In the genomic region with DNA sequence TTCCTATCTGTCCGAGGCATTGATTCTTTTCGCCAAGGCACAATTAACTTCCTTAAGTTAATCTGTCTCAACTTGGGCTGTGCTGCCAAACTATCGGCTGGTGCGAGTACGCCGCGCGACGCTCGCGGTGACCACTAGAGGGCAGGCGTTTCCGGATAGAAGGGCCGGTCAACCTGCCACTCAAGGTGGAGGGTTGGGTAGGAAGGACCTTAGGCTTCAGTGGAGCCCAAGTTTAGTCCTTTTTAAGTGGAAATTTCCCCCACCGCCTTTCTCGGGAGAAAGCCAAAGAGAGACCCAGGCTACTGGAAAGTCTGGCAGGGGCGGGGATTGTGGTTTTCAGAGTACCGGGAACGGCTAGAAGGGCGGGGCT, we compare ENCODE assay signal across 8 mouse cellular contexts. TPM values are rescaled to one million over a fixed set of nuclear protein-coding genes. Genes with fewer than 3 reads are reported as not detected.
DNase-seq lines count a peak whose midpoint lies in the region; ATAC-seq and TF ChIP-seq lines count a peak whose summit lies in the region.

No protein-coding gene starts in this region.

- peak; percentile 68 for ATAC-seq in G1E (ENCODE audit: extremely low read depth, insufficient number of reproducible peaks, low FRiP score, poor library complexity, severe bottlenecking)
- peak; percentile 27 for ATAC-seq in forebrain, embryonic 15.5 days (replicated peaks)
- ATAC-seq in lung, embryonic 16.5 days (ENCODE audit: low read depth) = peak; percentile 37

- TF ChIP-seq POLR2A in olfactory bulb, adult 2 months (IDR thresholded peaks at IDR 0.05; ENCODE audit: insufficient read depth, low read depth, low read length) = no peak

- peak overlapping the region; percentile 65 for H3K4me3 ChIP-seq in G1E (ENCODE audit: low read depth, low read length)
- H3K4me3 ChIP-seq in forebrain, embryonic 15.5 days = peak overlapping the region; percentile 50
- peak overlapping the region; percentile 53 for H3K4me3 ChIP-seq in lung, embryonic 16.5 days (ENCODE audit: low read length)
- peak overlapping the region; percentile 45 for H3K4me3 ChIP-seq in olfactory bulb, adult 2 months (ENCODE audit: insufficient read depth, low read depth, low read length)

- intact Hi-C loops in heart, postnatal 25 days (cut with DNase I) = no loop called here

- peak; percentile 89 for DNase-seq in G1E (ENCODE audit: low spot score)
- peak; percentile 81 for DNase-seq in cerebellum, adult 11 months
- DNase-seq in heart, postnatal 25 days (ENCODE audit: low spot score) = peak; percentile 76
- peak; percentile 73 to 90 for DNase-seq in layer of hippocampus, adult 18-20 months (ENCODE audit: low spot score in 2 of 2)
- peak; percentile 58 to 71 for DNase-seq in thymus, adult 18-20 months

- H3K27me3 ChIP-seq in G1E (ENCODE audit: insufficient read depth, low read length) = peaks cover 90% of the 10 kb centered on the region
- no peaks in the 10 kb centered on the region for H3K27me3 ChIP-seq in forebrain, embryonic 15.5 days
- no peaks in the 10 kb centered on the region for H3K27me3 ChIP-seq in lung, embryonic 16.5 days (ENCODE audit: control insufficient read depth, insufficient read depth, low read depth, low read length)

- H3K27ac ChIP-seq in forebrain, embryonic 15.5 days (replicated peaks) = peak overlapping the region; percentile 90
- peak overlapping the region; percentile 91 for H3K27ac ChIP-seq in lung, embryonic 16.5 days (ENCODE audit: low read length)
- H3K27ac ChIP-seq in olfactory bulb, adult 2 months (ENCODE audit: insufficient read depth, low read depth, low read length) = peak overlapping the region; percentile 43

- peak; percentile 94 for TF ChIP-seq CTCF in G1E (IDR thresholded peaks at IDR 0.05; ENCODE audit: low read depth, low read length)
- TF ChIP-seq CTCF in olfactory bulb, adult 2 months (IDR thresholded peaks at IDR 0.05; ENCODE audit: insufficient read depth, low read depth, low read length) = peak; percentile 97

- H3K4me2 ChIP-seq in forebrain, embryonic 15.5 days (replicated peaks) = peak overlapping the region; percentile 76
- peak overlapping the region; percentile 83 for H3K4me2 ChIP-seq in lung, embryonic 16.5 days (ENCODE audit: low read depth, low read length)

- H3K36me3 ChIP-seq in G1E (replicated peaks) = no peaks in the 10 kb centered on the region
- 0 out of 2 replicates have a peak, but pooled peaks cover 6% of the 10 kb centered on the region for H3K36me3 ChIP-seq in forebrain, embryonic 15.5 days
- H3K36me3 ChIP-seq in lung, embryonic 16.5 days (ENCODE audit: control insufficient read depth, insufficient read depth, low read length) = peaks cover 4% of the 10 kb centered on the region; the same call in 1 of the 2 replicates

- no peaks in the 10 kb centered on the region for H3K9me3 ChIP-seq in G1E (replicated peaks)
- no peaks in the 10 kb centered on the region for H3K9me3 ChIP-seq in forebrain, embryonic 15.5 days
- no peaks in the 10 kb centered on the region for H3K9me3 ChIP-seq in lung, embryonic 16.5 days (ENCODE audit: control insufficient read depth, low read length)

- H3K9ac ChIP-seq in forebrain, embryonic 15.5 days (replicated peaks) = peak overlapping the region; percentile 54
- peak overlapping the region; percentile 68 for H3K9ac ChIP-seq in lung, embryonic 16.5 days (ENCODE audit: low read length)

- peaks cover 39% of the 10 kb centered on the region for H3K4me1 ChIP-seq in G1E (ENCODE audit: insufficient read depth, low read depth, low read length)
- H3K4me1 ChIP-seq in forebrain, embryonic 15.5 days = peaks cover 57% of the 10 kb centered on the region
- H3K4me1 ChIP-seq in lung, embryonic 16.5 days (replicated peaks; ENCODE audit: control insufficient read depth, insufficient read depth, low read length) = peaks cover 21% of the 10 kb centered on the region
- H3K4me1 ChIP-seq in olfactory bulb, adult 2 months (ENCODE audit: control insufficient read depth, insufficient read depth, low read length) = peaks cover 48% of the 10 kb centered on the region

- under 1% methylated on average over 20 of the region's 20 CpGs for WGBS in forebrain, embryonic 15.5 days
- under 1% methylated on average over 20 of the region's 20 CpGs for WGBS in lung, embryonic 16.5 days
- 0% methylated on average over 20 of the region's 20 CpGs for WGBS in olfactory bulb, adult 2 months

RNA-seq across cellular contexts. Expression of a gene that starts 0.7 kb away (rescaled TPM):
- 0.34 TPM in 1 of 2 replicates, not detected in the other for total RNA-seq in G1E (2014; fragmentation: Nextera tagmentation)
- total RNA-seq in G1E (2017) = 0.06 and 0.16 TPM in 2 replicates
- not detected in 2 replicates for polyA plus RNA-seq in G1E (2012)
- 1.1 and 1.8 TPM in 2 replicates for polyA plus RNA-seq in forebrain, embryonic 15.5 days (2015; fragmentation: Nextera tagmentation; extraction: Ambion mirVana)
- total RNA-seq in heart, postnatal 25 days (2021) = under 1 TPM; 0.22 to 0.39 TPM
- total RNA-seq in layer of hippocampus, adult 18-20 months (2021) = under 1 TPM; 0.71 to 0.84 TPM
- polyA plus RNA-seq in lung, embryonic 16.5 days (2015; fragmentation: Nextera tagmentation; extraction: Ambion mirVana) = 151 and 162 TPM in 2 replicates
- not detected in 2 replicates for polyA plus RNA-seq in olfactory bulb, adult 2 months (2012; ENCODE audit: insufficient read depth, insufficient read length, low replicate concordance, missing spikeins)

RNA-seq across cellular contexts. Expression of a gene that starts 1.3 kb away (rescaled TPM):
- total RNA-seq in G1E (2014; fragmentation: Nextera tagmentation) = 42.6 and 54.5 TPM in 2 replicates
- 82.5 and 100 TPM in 2 replicates for total RNA-seq in G1E (2017)
- 311 and 404 TPM in 2 replicates for polyA plus RNA-seq in G1E (2012)
- 172 and 175 TPM in 2 replicates for polyA plus RNA-seq in forebrain, embryonic 15.5 days (2015; fragmentation: Nextera tagmentation; extraction: Ambion mirVana)
- total RNA-seq in heart, postnatal 25 days (2021) = 10 to 100 TPM; 62.3 to 62.6 TPM
- total RNA-seq in layer of hippocampus, adult 18-20 months (2021) = 10 to 100 TPM; 84.9 to 91.6 TPM
- 174 and 188 TPM in 2 replicates for polyA plus RNA-seq in lung, embryonic 16.5 days (2015; fragmentation: Nextera tagmentation; extraction: Ambion mirVana)
- not detected in 2 replicates for polyA plus RNA-seq in olfactory bulb, adult 2 months (2012; ENCODE audit: insufficient read depth, insufficient read length, low replicate concordance, missing spikeins)

RNA-seq across cellular contexts. Expression of a gene that starts 13.2 kb away (rescaled TPM):
- total RNA-seq in G1E (2014; fragmentation: Nextera tagmentation) (1.5 and 2.4 TPM in 2 replicates), G1E (2017) (3.1 and 3.4 TPM in 2 replicates)
- polyA plus RNA-seq in G1E (2012) = 0.49 and 0.67 TPM in 2 replicates
- polyA plus RNA-seq in forebrain, embryonic 15.5 days (2015; fragmentation: Nextera tagmentation; extraction: Ambion mirVana) = 67.0 and 68.3 TPM in 2 replicates
- 1 to 10 TPM; 6.1 to 7.2 TPM for total RNA-seq in heart, postnatal 25 days (2021)
- 10 to 100 TPM; 30.5 to 30.7 TPM for total RNA-seq in layer of hippocampus, adult 18-20 months (2021)
- polyA plus RNA-seq in lung, embryonic 16.5 days (2015; fragmentation: Nextera tagmentation; extraction: Ambion mirVana) = 57.7 and 65.4 TPM in 2 replicates
- polyA plus RNA-seq in olfactory bulb, adult 2 months (2012; ENCODE audit: insufficient read depth, insufficient read length, low replicate concordance, missing spikeins) = not detected in 2 replicates

RNA-seq across cellular contexts. Expression of a gene that starts 17.6 kb away (rescaled TPM):
- total RNA-seq in G1E (2014; fragmentation: Nextera tagmentation) (105 and 132 TPM in 2 replicates), G1E (2017) (86.4 and 106 TPM in 2 replicates)
- polyA plus RNA-seq in G1E (2012) = 145 and 167 TPM in 2 replicates
- polyA plus RNA-seq in forebrain, embryonic 15.5 days (2015; fragmentation: Nextera tagmentation; extraction: Ambion mirVana) = 192 and 205 TPM in 2 replicates
- 10 to 100 TPM; 73.5 to 87.6 TPM for total RNA-seq in heart, postnatal 25 days (2021)
- 10 to 100 TPM; 78.0 to 81.3 TPM for total RNA-seq in layer of hippocampus, adult 18-20 months (2021)
- 304 and 314 TPM in 2 replicates for polyA plus RNA-seq in lung, embryonic 16.5 days (2015; fragmentation: Nextera tagmentation; extraction: Ambion mirVana)
- not detected in 2 replicates for polyA plus RNA-seq in olfactory bulb, adult 2 months (2012; ENCODE audit: insufficient read depth, insufficient read length, low replicate concordance, missing spikeins)

RNA-seq across cellular contexts. Expression of a gene that starts 17.9 kb away (rescaled TPM):
- total RNA-seq in G1E (2014; fragmentation: Nextera tagmentation) (1.8 and 10.1 TPM in 2 replicates), G1E (2017) (0.64 and 0.76 TPM in 2 replicates)
- 2.7 and 2.8 TPM in 2 replicates for polyA plus RNA-seq in G1E (2012)
- polyA plus RNA-seq in forebrain, embryonic 15.5 days (2015; fragmentation: Nextera tagmentation; extraction: Ambion mirVana) = 57.7 and 58.7 TPM in 2 replicates
- total RNA-seq in heart, postnatal 25 days (2021) = under 1 TPM; 0.47 to 0.59 TPM
- total RNA-seq in layer of hippocampus, adult 18-20 months (2021) = 10 to 100 TPM; 83.1 to 86.0 TPM
- polyA plus RNA-seq in lung, embryonic 16.5 days (2015; fragmentation: Nextera tagmentation; extraction: Ambion mirVana) = 7.2 and 7.7 TPM in 2 replicates
- not detected in 2 replicates for polyA plus RNA-seq in olfactory bulb, adult 2 months (2012; ENCODE audit: insufficient read depth, insufficient read length, low replicate concordance, missing spikeins)

Comparison
In these comparisons a context has a peak if more than half of its experiments do, and no peak if none do; other contexts are left out.
1. Peak in every context shown above with its lines: DNase-seq, ATAC-seq, H3K4me3 ChIP-seq and H3K27ac ChIP-seq.
2. RNA of a gene that starts 0.7 kb away (polyA plus RNA-seq): 151 to 162 TPM in lung, embryonic 16.5 days; 1.1 to 1.8 TPM in forebrain, embryonic 15.5 days, not detected in G1E and not detected in olfactory bulb, adult 2 months; every median in the first group is over 10 times any median in the second.
3. RNA of a gene that starts 1.3 kb away (polyA plus RNA-seq): 311 to 404 TPM in G1E, 174 to 188 TPM in lung, embryonic 16.5 days and 172 to 175 TPM in forebrain, embryonic 15.5 days; not detected in olfactory bulb, adult 2 months; every median in the first group is over 100 times any median in the second.
4. RNA of a gene that starts 13.2 kb away (polyA plus RNA-seq): 67.0 to 68.3 TPM in forebrain, embryonic 15.5 days and 57.7 to 65.4 TPM in lung, embryonic 16.5 days; 0.49 to 0.67 TPM in G1E and not detected in olfactory bulb, adult 2 months; every median in the first group is over 10 times any median in the second.